Mouse (Mus musculus) naive thymus-derived CD4-positive, alpha-beta T cell, adult 2 months (primary cell): ENCODE measurements around the gene Hspa1l.
"Not testable (repeated sequence)": the region's sequence is repeated elsewhere in the genome, so short reads cannot be mapped to it uniquely, and the experiment has no call there.

ENCODE experiments used
- DNase-seq: peaks from one replicate; pipeline ENCODE4 v3.0.0-alpha.2; 2011; ENCODE audit warnings: low read depth

Gene Hspa1l

GRCm38 (mm10) chr17:35005158-35005557 is 32.7 kb downstream of the Hspa1l start:
- DNase-seq = no peak

GRCm38 (mm10) chr17:35005902-35006301 is 33.4 kb downstream of the Hspa1l start:
- DNase-seq = not testable (repeated sequence)

DNA sequence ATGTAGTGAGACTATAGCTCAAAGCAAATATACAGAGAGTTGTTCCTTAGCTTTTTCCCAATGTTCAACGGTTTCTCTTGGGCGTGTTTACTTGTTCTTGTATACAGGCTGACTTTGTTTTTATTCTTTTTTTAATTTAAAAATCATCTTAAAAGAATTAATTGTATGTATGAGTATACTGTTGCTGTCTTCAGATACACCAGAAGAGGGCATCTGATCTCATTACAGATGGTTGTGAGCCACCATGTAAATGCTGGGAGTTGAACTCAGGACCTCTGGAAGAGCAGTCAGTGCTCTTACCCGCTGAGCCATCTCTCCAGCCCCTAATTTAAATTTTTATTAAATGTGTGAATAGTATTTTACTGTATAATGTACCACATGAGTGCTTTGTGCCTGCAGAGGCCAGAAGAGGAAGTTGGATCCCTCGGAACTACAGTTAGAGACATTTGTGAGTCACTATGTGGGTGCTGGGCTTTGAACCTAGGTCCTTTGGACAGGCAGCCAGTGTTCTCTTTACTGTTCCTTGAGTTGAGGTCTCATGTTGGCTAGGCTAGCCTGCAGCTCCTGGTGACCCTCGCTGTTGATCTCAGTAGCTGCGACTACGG is 35.0 kb downstream of the Hspa1l start:
- DNase-seq = no peak

- no peak for DNase-seq
Measured at GRCm38 (mm10) chr17:35009586-35009985, 37.1 kb downstream of the Hspa1l start.

GRCm38 (mm10) chr17:35011440-35011839 is 38.9 kb downstream of the Hspa1l start:
- no peak for DNase-seq

GRCm38 (mm10) chr17:35012430-35012829 is 39.9 kb downstream of the Hspa1l start:
- no peak for DNase-seq

DNA sequence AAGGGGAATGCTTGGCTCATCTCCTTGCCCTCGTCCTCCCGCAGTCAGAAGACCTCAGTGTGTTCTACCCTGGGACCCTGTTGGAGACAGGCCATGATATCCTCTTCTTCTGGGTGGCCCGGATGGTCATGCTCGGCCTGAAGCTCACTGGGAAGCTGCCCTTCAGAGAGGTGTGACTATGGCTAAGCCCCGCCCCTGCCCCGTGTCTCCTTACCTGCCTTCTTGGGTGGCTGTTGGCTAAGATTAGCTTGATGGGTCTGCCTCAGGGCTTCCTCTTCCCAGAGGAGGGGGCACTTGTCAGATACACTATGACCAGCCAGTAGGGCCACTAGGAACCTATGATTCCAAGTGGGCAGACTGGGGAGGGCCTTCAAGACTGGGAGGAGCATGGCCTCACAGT is 40.7 kb downstream of the Hspa1l start:
- DNase-seq = no peak

DNA sequence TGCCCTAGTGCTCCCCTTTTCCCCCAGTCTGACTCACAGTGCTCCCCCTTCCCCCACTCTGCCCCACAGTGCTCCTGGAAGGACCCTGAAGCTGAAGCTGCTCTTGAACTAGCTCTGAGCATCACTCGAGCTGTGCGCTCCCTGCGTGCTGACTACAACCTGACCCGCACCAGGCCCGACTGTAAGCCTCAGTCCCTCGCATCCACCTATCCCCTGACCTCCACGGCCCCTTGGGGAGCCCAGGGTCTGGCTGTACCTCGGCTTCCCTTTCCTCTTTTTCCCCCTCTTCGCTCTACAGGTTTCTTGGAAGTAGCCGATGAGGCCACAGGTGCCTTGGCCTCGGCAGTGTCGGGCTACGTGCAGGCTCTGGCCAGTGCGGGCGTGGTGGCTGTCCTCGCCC is 42.8 kb downstream of the Hspa1l start:
- no peak for DNase-seq

DNA sequence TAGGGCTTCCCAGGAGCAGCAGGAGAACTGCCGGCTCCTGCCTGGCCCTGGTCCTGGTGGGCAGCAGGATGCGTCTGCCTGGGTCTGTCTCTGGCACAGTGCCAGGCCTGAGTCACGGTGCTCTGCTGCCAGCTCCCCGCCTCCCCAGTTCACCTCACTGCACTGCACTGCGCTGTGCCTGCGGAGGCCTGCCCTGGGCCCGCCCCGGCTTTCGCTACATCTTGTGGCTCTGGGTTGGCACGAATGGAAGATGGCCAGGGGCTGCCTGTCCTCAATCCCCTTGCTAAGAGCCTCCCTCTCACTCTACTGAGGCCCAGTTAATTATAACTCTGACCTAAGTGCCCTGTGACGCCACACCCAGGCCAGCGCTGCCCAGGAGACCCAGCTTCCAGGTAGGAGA is 43.9 kb downstream of the Hspa1l start, which contains the start of gene Vwa7:
Gene Vwa7 (plus strand): TSS at position 204 of the 400 bp plus-strand sequence.
- no peak for DNase-seq

DNA sequence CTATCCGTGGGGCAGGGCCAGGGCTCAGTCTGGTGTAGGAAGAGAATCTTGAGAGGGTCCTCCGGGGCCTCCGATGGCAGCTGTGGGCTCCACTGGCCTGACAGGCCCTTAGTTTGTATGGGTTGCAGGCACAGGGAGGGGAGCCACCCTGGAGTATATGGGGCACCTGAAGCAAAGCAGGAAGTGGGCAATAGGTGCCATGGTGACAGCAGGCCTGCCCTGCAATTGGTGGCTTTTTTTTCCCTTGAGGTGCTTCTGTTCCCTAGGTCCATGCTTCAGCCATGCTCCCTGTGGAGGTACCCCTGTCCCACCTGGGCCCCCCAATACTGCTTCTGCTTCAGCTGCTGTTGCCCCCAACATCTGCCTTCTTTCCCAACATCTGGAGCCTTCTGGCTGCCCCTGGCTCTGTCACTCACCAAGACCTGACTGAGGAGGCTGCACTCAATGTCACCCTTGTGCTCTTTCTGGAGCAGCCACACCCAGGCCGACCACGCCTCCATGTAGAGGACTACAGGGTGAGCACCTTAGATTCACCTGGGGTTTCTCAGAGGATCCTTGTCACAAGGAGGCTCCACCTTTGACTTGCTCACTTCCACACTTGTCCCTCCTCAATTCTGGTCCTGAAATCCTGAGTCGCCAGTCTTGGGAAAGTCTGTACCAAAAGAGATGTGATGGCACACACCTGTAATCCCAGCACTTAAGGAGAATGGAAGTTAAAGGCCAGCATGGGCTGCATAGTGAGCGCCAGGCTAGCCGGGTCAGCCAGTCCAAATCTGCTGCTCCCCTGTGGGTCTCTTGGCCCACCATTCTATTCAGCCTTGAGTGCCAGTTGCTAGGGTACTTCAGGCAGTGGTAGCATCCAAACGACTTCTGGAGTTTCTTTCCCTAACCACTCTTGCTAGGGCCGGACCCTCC is 44.5 kb downstream of the Hspa1l start:
- no peak for DNase-seq

- DNase-seq = no peak
Measured at GRCm38 (mm10) chr17:35017706-35018030, 45.2 kb downstream of the Hspa1l start.

DNA sequence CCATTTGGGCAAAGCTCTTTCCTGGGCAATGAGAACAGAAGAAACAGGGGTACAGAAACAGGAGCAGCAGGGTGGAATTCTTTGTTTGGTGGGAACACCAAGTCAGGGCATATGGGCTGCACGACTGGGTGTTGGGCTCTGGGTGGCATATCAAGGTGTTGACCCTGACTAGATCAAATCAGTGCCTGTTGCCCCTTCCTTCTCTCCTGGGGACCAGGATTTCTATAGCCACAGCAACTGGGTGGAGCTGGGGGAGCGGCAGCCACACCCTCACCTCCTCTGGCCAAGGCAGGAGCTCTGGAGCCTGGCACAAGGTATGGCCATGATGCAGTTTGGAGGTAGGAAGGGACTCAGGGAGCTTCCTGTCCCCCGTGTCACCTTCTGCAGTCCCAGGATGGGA is 45.7 kb downstream of the Hspa1l start:
- DNase-seq = no peak

DNA sequence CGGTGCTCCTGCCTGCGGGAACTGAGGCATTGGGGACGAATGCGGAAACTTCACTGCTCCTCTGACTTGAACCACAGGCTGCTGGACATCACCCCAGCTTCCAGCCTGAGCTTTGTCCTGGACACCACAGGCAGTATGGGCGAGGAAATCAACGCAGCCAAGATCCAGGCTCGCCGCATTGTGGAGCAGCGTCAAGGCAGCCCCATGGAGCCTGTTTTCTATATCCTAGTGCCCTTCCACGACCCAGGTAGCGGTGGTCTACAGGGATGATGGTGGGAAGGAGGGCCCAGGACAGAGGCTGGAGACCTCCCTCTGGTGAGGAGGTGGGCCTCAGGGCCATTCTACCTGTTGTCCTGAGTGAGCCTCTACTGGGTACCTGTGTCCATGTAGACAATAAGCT is 47.4 kb downstream of the Hspa1l start:
- no peak for DNase-seq

GRCm38 (mm10) chr17:35020551-35020950 is 48.0 kb downstream of the Hspa1l start:
- no peak for DNase-seq

GRCm38 (mm10) chr17:35021163-35021808 is 48.8 kb downstream of the Hspa1l start:
- peak; percentile 90 for DNase-seq

GRCm38 (mm10) chr17:35021842-35022477 is 49.5 kb downstream of the Hspa1l start:
- DNase-seq = no peak

DNA sequence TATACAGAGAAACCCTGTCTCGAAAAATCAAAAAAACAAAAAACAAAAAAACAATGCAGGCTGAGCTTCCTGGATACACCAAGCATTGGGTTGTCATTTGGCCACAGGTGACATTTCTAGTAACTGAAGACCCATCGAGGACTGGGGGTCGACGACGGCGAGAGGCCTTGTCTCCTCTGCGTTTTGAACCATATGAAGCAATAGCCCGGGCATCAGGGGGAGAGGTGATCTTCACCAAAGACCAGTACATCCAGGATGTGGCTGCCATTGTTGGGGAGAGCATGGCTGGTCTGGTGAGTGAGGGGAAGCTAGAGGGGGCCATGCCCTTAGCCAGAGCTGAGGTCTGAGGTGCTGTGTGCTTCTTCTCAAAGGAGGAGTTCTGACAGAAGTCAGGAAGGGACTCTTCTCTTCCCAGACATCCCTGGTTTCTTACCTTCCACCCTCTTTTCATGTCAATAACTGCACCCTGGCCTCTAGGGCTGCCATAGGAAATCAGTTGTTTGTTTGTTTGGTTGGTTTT is 50.1 kb downstream of the Hspa1l start:
- DNase-seq = no peak

DNA sequence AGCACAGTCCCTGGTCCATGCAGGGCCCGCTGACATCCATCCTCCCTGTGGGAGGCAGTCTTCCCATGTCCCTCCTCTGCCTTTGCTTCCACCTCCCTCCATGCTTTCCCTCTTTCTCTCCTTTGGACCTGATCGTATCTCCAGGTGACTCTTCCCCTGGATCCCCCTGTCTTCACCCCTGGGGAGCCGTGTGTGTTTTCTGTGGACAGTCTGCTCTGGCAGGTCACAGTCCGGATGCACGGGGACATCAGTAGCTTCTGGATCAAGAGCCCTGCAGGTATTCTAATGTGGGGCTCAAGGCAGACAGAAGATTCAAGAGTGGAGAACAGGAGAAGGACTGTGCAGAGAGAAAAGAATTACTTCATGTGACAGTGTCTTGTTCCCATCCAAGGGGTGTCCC is 50.7 kb downstream of the Hspa1l start:
- DNase-seq = no peak

GRCm38 (mm10) chr17:35023756-35024155 is 51.3 kb downstream of the Hspa1l start:
- no peak for DNase-seq

- no peak for DNase-seq
Measured at GRCm38 (mm10) chr17:35024261-35024660, 51.8 kb downstream of the Hspa1l start.

- no peak for DNase-seq
Measured at GRCm38 (mm10) chr17:35024691-35025488, 52.4 kb downstream of the Hspa1l start.
